22 mouse cellular contexts compared by ENCODE assay signal in genomic region chr6:54827481-54827880, GRCm38 (mm10). TPM values are rescaled to one million over a fixed set of nuclear protein-coding genes. Genes with fewer than 3 reads are reported as not detected.
DNase-seq lines count a peak whose midpoint lies in the region; ATAC-seq and TF ChIP-seq lines count a peak whose summit lies in the region.
"Had no signal": no experiment of that assay in that cellular context is flagged by ENCODE, and none has a peak within 500 bp of the region (broad histone marks: within the 10 kb centered on the region; RNA-seq: fewer than 3 reads in every experiment).

No protein-coding gene starts in this region.

- 42% methylated on average over 5 of the region's 5 CpGs for WGBS in kidney, adult 2 months
- 74% methylated on average over 5 of the region's 5 CpGs for WGBS in kidney, embryonic 15.5 days

- no peaks in the 10 kb centered on the region for H3K27me3 ChIP-seq in kidney, adult 2 months (replicated peaks; ENCODE audit: control insufficient read depth, insufficient read depth, low read length)
- H3K27me3 ChIP-seq in kidney, embryonic 15.5 days, result no peaks in the 10 kb centered on the region
- H3K27me3 ChIP-seq: forebrain, embryonic 12.5 days; heart, embryonic 12.5 days; intestine, embryonic 15.5 days; liver, embryonic 15.5 days; midbrain, embryonic 15.5 days; neural tube, embryonic 15.5 days had no signal

- H3K4me2 ChIP-seq in kidney, embryonic 15.5 days, result no peak overlapping the region
- H3K4me2 ChIP-seq: forebrain, embryonic 12.5 days; heart, embryonic 12.5 days; hindbrain, embryonic 14.5 days; intestine, embryonic 15.5 days; liver, embryonic 15.5 days; midbrain, embryonic 15.5 days; neural tube, embryonic 15.5 days had no signal

- peak; percentile 36 to 45 for DNase-seq in cerebellum, postnatal 10 days
- DNase-seq in cerebellum, adult 18-20 months, result no peak
- peak; percentile 85 for DNase-seq in kidney, adult 2 months
- peak; percentile 16 for DNase-seq in gastrocnemius, postnatal 14 days
- peak; percentile 30 for DNase-seq in kidney, postnatal 14 days
- no peak for DNase-seq in embryo, embryonic 11 days
- no peak for DNase-seq in thymus, adult 18-20 months
- DNase-seq: cerebellum, adult 2 months; left cerebral cortex, postnatal 4 days; right cerebral cortex, postnatal 4 days; thymus, postnatal 25 days had no signal

- H3K4me1 ChIP-seq in kidney, adult 2 months (ENCODE audit: control insufficient read depth, insufficient read depth, low read length), result peaks cover 25% of the 10 kb centered on the region; the same call in 1 of the 2 replicates
- peaks cover 21% of the 10 kb centered on the region for H3K4me1 ChIP-seq in kidney, embryonic 15.5 days

- no peak overlapping the region for H3K9ac ChIP-seq in kidney, embryonic 15.5 days
- H3K9ac ChIP-seq: forebrain, embryonic 12.5 days; heart, embryonic 12.5 days; hindbrain, embryonic 14.5 days; intestine, embryonic 15.5 days; liver, embryonic 15.5 days; midbrain, embryonic 15.5 days; neural tube, embryonic 15.5 days had no signal

- H3K36me3 ChIP-seq in kidney, adult 2 months (ENCODE audit: control insufficient read depth, insufficient read depth, low read length), result no peaks in the 10 kb centered on the region
- no peaks in the 10 kb centered on the region for H3K36me3 ChIP-seq in kidney, embryonic 15.5 days
- H3K36me3 ChIP-seq: forebrain, embryonic 12.5 days; intestine, embryonic 15.5 days; liver, embryonic 15.5 days; midbrain, embryonic 15.5 days; neural tube, embryonic 15.5 days had no signal

- no peak for ATAC-seq in kidney, embryonic 15.5 days (replicated peaks; ENCODE audit: low FRiP score)
- ATAC-seq: intestine, embryonic 15.5 days; lung, postnatal 0 days; midbrain, embryonic 15.5 days had no signal

- intact Hi-C loops in gastrocnemius, postnatal 14 days (cut with DNase I; ENCODE audit: low total_unique reads), result no loop called here

- TF ChIP-seq POLR2A in kidney, adult 2 months (IDR thresholded peaks at IDR 0.05; ENCODE audit: low read depth, low read length), result no peak

- H3K4me3 ChIP-seq in kidney, adult 2 months (ENCODE audit: insufficient read depth, low read depth, low read length), result no peak overlapping the region
- no peak overlapping the region for H3K4me3 ChIP-seq in kidney, embryonic 15.5 days (replicated peaks)
- H3K4me3 ChIP-seq: forebrain, embryonic 12.5 days; heart, embryonic 12.5 days; intestine, embryonic 15.5 days; left cerebral cortex, adult 2 months; liver, embryonic 15.5 days; midbrain, embryonic 15.5 days; neural tube, embryonic 15.5 days had no signal

- TF ChIP-seq CTCF in kidney, adult 2 months (conservative IDR thresholded peaks at IDR 0.05; ENCODE audit: insufficient read depth, insufficient read length, low read depth, low read length), result no peak

- no peak overlapping the region for H3K27ac ChIP-seq in kidney, adult 2 months (ENCODE audit: insufficient read depth, low read depth, low read length)
- H3K27ac ChIP-seq in kidney, embryonic 15.5 days, result no peak overlapping the region
- H3K27ac ChIP-seq: forebrain, embryonic 12.5 days; hindbrain, embryonic 14.5 days; intestine, embryonic 15.5 days; left cerebral cortex, adult 2 months; liver, embryonic 15.5 days; midbrain, embryonic 15.5 days; neural tube, embryonic 15.5 days had no signal

- H3K9me3 ChIP-seq in kidney, embryonic 15.5 days (replicated peaks), result no peaks in the 10 kb centered on the region
- H3K9me3 ChIP-seq: forebrain, embryonic 12.5 days; G1E; heart, embryonic 12.5 days; intestine, embryonic 15.5 days; liver, embryonic 15.5 days; midbrain, embryonic 15.5 days; neural tube, embryonic 15.5 days had no signal

RNA-seq across cellular contexts. Expression of gene Znrf2, which starts 10.8 kb away (rescaled TPM):
- 17.0 and 18.1 TPM in 2 replicates for polyA plus RNA-seq in kidney, adult 2 months (2012; rRNA removed)
- polyA plus RNA-seq in kidney, embryonic 15.5 days (2015; fragmentation: Nextera tagmentation; extraction: Ambion mirVana), result 4.1 and 4.3 TPM in 2 replicates
- total RNA-seq in gastrocnemius, postnatal 14 days (2021), result 1 to 10 TPM; 8.1 to 9.6 TPM

Comparison
In these comparisons a context has a peak if more than half of its experiments do, and no peak if none do; other contexts are left out.
1. DNase-seq: peak in cerebellum, postnatal 10 days (2 of 2), kidney, adult 2 months (single experiment), gastrocnemius, postnatal 14 days (single experiment) and kidney, postnatal 14 days (single experiment); none in cerebellum, adult 18-20 months (0 of 2), embryo, embryonic 11 days (single experiment) and thymus, adult 18-20 months (0 of 2).